9 mouse cellular contexts compared by ENCODE assay signal in the genomic region with DNA sequence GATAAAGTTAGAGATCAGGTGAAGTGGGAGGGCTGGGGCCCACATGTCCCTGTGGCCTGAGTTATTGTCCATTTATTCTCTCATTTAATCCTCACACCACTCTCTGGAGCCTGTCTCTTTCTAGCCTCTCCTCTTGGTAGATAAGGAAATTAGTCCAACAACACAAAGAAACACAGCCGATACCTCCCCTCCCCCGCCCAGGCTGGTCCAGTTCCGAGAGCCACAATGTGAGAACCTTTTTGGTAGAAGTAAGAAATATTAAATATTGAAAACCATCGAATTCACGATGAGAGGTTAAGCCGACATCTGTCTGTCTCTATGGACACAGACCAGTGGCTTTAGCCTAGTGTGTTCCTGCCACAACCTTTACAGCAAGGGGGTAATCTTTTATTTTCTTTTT. TPM values are rescaled to one million over a fixed set of nuclear protein-coding genes. Genes with fewer than 3 reads are reported as not detected.
A peak's percentile ranks its signal among the peaks of the same experiment; 100 is the strongest.
DNase-seq lines count a peak whose midpoint lies in the region; ATAC-seq lines count a peak whose summit lies in the region.
"Had no signal": no experiment of that assay in that cellular context is flagged by ENCODE, and none has a peak within 500 bp of the region (broad histone marks: within the 10 kb centered on the region; RNA-seq: fewer than 3 reads in every experiment).

No protein-coding gene starts in this region.

- H3K9ac ChIP-seq in forebrain, embryonic 13.5 days, result peak overlapping the region; percentile 79
- peak overlapping the region; percentile 77 for H3K9ac ChIP-seq in liver, embryonic 13.5 days

- no peaks in the 10 kb centered on the region for H3K36me3 ChIP-seq in erythroblast, embryonic 14.5 days (ENCODE audit: control insufficient read depth)
- no peaks in the 10 kb centered on the region for H3K36me3 ChIP-seq in forebrain, embryonic 13.5 days (ENCODE audit: poor library complexity, severe bottlenecking)
- H3K36me3 ChIP-seq in liver, embryonic 13.5 days, result no peaks in the 10 kb centered on the region

- peaks cover 31% of the 10 kb centered on the region for H3K4me1 ChIP-seq in erythroblast, embryonic 14.5 days (ENCODE audit: control insufficient read depth)
- peaks cover 80% of the 10 kb centered on the region for H3K4me1 ChIP-seq in forebrain, embryonic 13.5 days
- H3K4me1 ChIP-seq in liver, embryonic 13.5 days (replicated peaks), result peaks cover 32% of the 10 kb centered on the region

- H3K27ac ChIP-seq in forebrain, embryonic 13.5 days, result peak overlapping the region; percentile 98
- H3K27ac ChIP-seq in liver, embryonic 13.5 days, result peak overlapping the region; percentile 86

- H3K9me3 ChIP-seq in erythroblast, embryonic 14.5 days (ENCODE audit: control insufficient read depth, low read length), result no peaks in the 10 kb centered on the region
- H3K9me3 ChIP-seq in forebrain, embryonic 13.5 days (replicated peaks), result no peaks in the 10 kb centered on the region
- H3K9me3 ChIP-seq in liver, embryonic 13.5 days (replicated peaks), result no peaks in the 10 kb centered on the region

- H3K4me2 ChIP-seq in forebrain, embryonic 13.5 days, result peak overlapping the region; percentile 72
- H3K4me2 ChIP-seq in liver, embryonic 13.5 days, result peak overlapping the region; percentile 74

- H3K4me3 ChIP-seq in erythroblast, embryonic 14.5 days (replicated peaks), result peak overlapping the region; percentile 74
- peak overlapping the region; percentile 47 for H3K4me3 ChIP-seq in forebrain, embryonic 13.5 days
- H3K4me3 ChIP-seq in liver, embryonic 13.5 days (replicated peaks), result peak overlapping the region; percentile 68

- ATAC-seq in erythroblast, adult 5-6 weeks (replicated peaks; ENCODE audit: low FRiP score, poor library complexity, severe bottlenecking), result no peak
- no peak for ATAC-seq in forebrain, embryonic 13.5 days
- ATAC-seq in liver, embryonic 13.5 days (ENCODE audit: low read depth), result no peak

- DNase-seq in B cell, adult 2 months, result peak; percentile 43
- no peak for DNase-seq in liver, embryonic 13.5 days
- no peak for DNase-seq in T-cell, adult 2 months (ENCODE audit: low spot score)
- no peak for DNase-seq in gastrocnemius, postnatal 25 days
- no peak for DNase-seq in right cerebral cortex, postnatal 25 days

- 0 out of 2 replicates have a peak, but pooled peaks cover 5% of the 10 kb centered on the region for H3K27me3 ChIP-seq in erythroblast, embryonic 14.5 days (ENCODE audit: control insufficient read depth)
- no peaks in the 10 kb centered on the region for H3K27me3 ChIP-seq in forebrain, embryonic 13.5 days
- peaks cover 6% of the 10 kb centered on the region; the same call in 1 of the 2 replicates for H3K27me3 ChIP-seq in liver, embryonic 13.5 days

- WGBS in forebrain, embryonic 13.5 days, result 35% methylated on average over 6 of the region's 6 CpGs
- 32% methylated on average over 6 of the region's 6 CpGs for WGBS in liver, embryonic 13.5 days (ENCODE audit: insufficient replicate concordance)

RNA-seq across cellular contexts. Expression of gene Tuba1a, which starts 31.2 kb away (rescaled TPM):
- 4.0 and 13.4 TPM in 2 replicates for polyA plus RNA-seq in erythroblast, embryonic 14.5 days (2012)
- 15.3 and 19.6 TPM in 2 replicates for total RNA-seq in erythroblast, adult 5-6 weeks (2015; ENCODE audit: low replicate concordance)
- 4.3 and 5.9 TPM in 2 replicates for total RNA-seq in erythroblast, adult 5-6 weeks (2017; ENCODE audit: low replicate concordance)
- 10,586 and 11,102 TPM in 2 replicates for polyA plus RNA-seq in forebrain, embryonic 13.5 days (2015; fragmentation: Nextera tagmentation; extraction: Ambion mirVana)
- polyA plus RNA-seq in liver, embryonic 13.5 days (2015; fragmentation: Nextera tagmentation; extraction: Ambion mirVana), result 109 TPM in 2 replicates
- 10 to 100 TPM; 43.5 to 52.6 TPM for total RNA-seq in gastrocnemius, postnatal 25 days (2021)

RNA-seq across cellular contexts. Expression of gene Gm49450, which starts 31.3 kb away (rescaled TPM):
- polyA plus RNA-seq in erythroblast, embryonic 14.5 days (2012), result not detected in 2 replicates
- total RNA-seq in erythroblast, adult 5-6 weeks (2015; ENCODE audit: low replicate concordance), result not detected in 2 replicates
- total RNA-seq in erythroblast, adult 5-6 weeks (2017; ENCODE audit: low replicate concordance), result 4.7 TPM in 1 of 2 replicates, not detected in the other
- not detected in 2 replicates for polyA plus RNA-seq in forebrain, embryonic 13.5 days (2015; fragmentation: Nextera tagmentation; extraction: Ambion mirVana)
- not detected in 2 replicates for polyA plus RNA-seq in liver, embryonic 13.5 days (2015; fragmentation: Nextera tagmentation; extraction: Ambion mirVana)
- total RNA-seq in gastrocnemius, postnatal 25 days (2021), result not detected
- total RNA-seq: hematopoietic stem cell, adult 5-6 weeks had no signal

RNA-seq across cellular contexts. Expression of gene Tuba1c, which starts 45.0 kb away (rescaled TPM):
- polyA plus RNA-seq in erythroblast, embryonic 14.5 days (2012), result 12.6 and 20.7 TPM in 2 replicates
- 73.8 and 96.1 TPM in 2 replicates for total RNA-seq in erythroblast, adult 5-6 weeks (2015; ENCODE audit: low replicate concordance)
- 36.4 and 46.4 TPM in 2 replicates for total RNA-seq in erythroblast, adult 5-6 weeks (2017; ENCODE audit: low replicate concordance)
- polyA plus RNA-seq in forebrain, embryonic 13.5 days (2015; fragmentation: Nextera tagmentation; extraction: Ambion mirVana), result 97.6 and 102 TPM in 2 replicates
- 239 and 246 TPM in 2 replicates for polyA plus RNA-seq in liver, embryonic 13.5 days (2015; fragmentation: Nextera tagmentation; extraction: Ambion mirVana)
- 10 to 100 TPM in 1 of 2 experiments, 1 to 10 TPM in 1; 7.1 to 10.7 TPM for total RNA-seq in gastrocnemius, postnatal 25 days (2021)

RNA-seq across cellular contexts. Expression of gene Tuba1b, which starts 50.3 kb away (rescaled TPM):
- 71.2 and 76.8 TPM in 2 replicates for polyA plus RNA-seq in erythroblast, embryonic 14.5 days (2012)
- total RNA-seq in erythroblast, adult 5-6 weeks (2015; ENCODE audit: low replicate concordance), result 804 and 902 TPM in 2 replicates
- total RNA-seq in erythroblast, adult 5-6 weeks (2017; ENCODE audit: low replicate concordance), result 180 and 247 TPM in 2 replicates
- polyA plus RNA-seq in forebrain, embryonic 13.5 days (2015; fragmentation: Nextera tagmentation; extraction: Ambion mirVana), result 1,607 and 1,715 TPM in 2 replicates
- 1,202 and 1,287 TPM in 2 replicates for polyA plus RNA-seq in liver, embryonic 13.5 days (2015; fragmentation: Nextera tagmentation; extraction: Ambion mirVana)
- 10 to 100 TPM; 36.4 to 44.5 TPM for total RNA-seq in gastrocnemius, postnatal 25 days (2021)

Comparison
In these comparisons a context has a peak if more than half of its experiments do, and no peak if none do; other contexts are left out.
1. DNase-seq: peak in B cell, adult 2 months (2 of 2); none in liver, embryonic 13.5 days (single experiment), T-cell, adult 2 months (single experiment), gastrocnemius, postnatal 25 days (single experiment) and right cerebral cortex, postnatal 25 days (single experiment).
2. RNA of gene Tuba1a, which starts 31.2 kb away (polyA plus RNA-seq): 10,586 to 11,102 TPM in forebrain, embryonic 13.5 days; 109 TPM in liver, embryonic 13.5 days and 4.0 to 13.4 TPM in erythroblast, embryonic 14.5 days; every median in the first group is over 10 times any median in the second.
3. Peak in every context shown above with its lines, with median percentiles within 50 percentile points of each other: H3K4me3 ChIP-seq.